Mouse (Mus musculus) right cerebral cortex, adult 2 months (tissue): Measurements from ENCODE around the gene Hoxd12.
A peak's percentile ranks its signal among the peaks of the same experiment; 100 is the strongest.

Source experiments
- DNase-seq, 2 experiments: peaks; one replicate each; pipeline ENCODE4 v3.0.0; 2021 to 2022; ENCODE audit warnings: low spot score in 2 of 2

The Hoxd12 gene

DNA sequence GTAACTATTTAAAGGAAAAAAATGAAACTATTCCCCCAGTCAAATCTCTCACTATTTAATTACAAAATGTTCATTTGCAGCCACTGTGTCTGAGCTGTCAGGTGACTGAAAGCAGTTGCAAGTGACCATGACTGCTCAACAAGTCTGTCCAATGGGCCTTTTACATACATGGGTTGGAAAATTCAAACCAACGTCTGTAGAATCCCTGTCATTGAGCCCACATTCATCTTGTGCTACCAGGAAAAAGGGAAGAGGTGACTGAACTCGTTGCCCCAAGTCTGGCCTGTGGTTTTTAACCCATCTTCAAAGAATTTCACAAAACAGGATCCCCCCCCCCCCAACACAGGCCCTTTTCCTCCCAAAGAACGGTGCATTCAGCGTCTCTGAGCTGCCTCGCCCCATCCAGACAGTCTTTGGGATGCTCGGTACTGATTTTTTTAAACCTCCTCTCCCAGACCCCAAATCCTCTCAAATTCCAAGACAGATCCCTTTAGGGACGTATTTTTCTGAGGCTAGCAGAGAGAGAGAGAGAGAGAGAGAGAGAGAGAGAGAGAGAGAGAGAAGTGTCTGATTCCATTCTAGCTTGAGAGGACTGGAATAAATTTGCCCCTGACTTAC is 21.1 kb downstream of the Hoxd12 start:
- no peak for DNase-seq

DNA sequence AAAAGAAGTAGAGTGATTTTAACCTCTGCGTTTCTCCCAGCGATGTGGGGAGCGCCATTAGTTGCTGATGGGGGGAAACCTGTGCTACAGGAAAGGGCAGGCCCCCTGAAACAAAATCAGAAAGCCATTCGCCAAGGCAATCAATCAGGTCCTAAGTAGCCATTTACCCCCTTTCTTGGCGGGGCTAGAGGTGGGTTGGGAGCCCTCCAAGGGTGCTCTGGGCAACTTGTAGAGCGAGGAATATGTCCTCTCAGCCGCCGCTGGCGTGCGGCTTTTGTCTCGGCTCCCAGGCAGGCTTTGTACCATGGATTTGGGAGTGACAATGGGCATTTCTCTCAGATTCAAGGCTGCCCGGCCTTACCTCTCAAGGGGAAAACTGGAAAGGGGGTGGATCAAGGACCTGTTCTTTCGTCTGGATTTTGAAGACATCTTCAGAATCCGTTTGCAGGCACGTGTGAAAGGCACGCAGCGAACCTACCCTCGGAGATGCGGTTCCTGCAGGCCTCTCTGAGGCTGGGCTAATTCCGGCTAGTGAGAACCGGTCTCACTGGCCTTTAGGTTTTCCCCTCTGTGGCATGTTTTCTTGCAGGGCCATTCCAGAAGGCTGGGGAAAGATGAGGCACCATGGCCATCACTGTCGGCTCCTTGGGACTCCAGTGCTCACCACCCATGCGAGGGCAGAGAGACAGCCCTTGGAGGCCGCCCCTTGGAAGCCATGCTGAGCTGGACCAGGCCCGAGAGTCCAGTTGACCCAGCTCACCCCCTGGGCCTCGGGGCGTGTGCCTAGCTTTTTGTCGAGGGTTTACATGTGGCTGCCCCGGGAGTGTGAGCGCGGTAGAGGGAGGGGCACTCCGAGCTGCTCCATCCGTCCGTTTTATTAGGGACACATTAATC is 21.9 kb downstream of the Hoxd12 start:
- no peak for DNase-seq

DNA sequence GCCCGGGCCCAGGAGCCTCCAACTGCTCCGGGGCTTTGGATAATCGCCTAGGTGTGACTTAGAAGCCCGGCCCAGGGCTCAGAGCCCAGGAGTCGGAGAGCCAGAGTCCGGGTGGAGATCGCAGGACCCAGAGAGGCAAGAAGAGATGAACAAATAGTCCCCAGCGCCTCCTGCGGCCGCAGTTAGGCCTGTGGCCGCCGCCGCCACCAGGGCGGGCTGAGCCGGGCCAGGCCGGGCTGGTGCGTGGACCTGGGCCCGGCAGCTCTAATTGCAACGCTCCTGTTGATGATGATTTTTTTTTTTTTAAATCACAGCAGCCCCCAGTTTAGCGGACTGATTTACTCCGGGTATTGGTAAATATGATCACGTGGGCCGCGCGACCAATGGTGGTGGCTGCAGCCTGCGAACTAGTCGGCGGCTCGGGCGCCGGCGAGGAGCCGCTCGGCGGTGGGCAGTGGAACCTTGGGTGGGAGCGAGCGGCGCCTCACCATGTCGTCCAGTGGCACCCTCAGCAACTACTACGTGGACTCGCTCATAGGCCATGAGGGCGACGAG is 22.8 kb downstream of the Hoxd12 start, which contains the start of gene Hoxd9:
TSS of gene Hoxd9 (plus strand) at position 161 of the 555 bp plus-strand sequence.
- DNase-seq, result no peak

DNA sequence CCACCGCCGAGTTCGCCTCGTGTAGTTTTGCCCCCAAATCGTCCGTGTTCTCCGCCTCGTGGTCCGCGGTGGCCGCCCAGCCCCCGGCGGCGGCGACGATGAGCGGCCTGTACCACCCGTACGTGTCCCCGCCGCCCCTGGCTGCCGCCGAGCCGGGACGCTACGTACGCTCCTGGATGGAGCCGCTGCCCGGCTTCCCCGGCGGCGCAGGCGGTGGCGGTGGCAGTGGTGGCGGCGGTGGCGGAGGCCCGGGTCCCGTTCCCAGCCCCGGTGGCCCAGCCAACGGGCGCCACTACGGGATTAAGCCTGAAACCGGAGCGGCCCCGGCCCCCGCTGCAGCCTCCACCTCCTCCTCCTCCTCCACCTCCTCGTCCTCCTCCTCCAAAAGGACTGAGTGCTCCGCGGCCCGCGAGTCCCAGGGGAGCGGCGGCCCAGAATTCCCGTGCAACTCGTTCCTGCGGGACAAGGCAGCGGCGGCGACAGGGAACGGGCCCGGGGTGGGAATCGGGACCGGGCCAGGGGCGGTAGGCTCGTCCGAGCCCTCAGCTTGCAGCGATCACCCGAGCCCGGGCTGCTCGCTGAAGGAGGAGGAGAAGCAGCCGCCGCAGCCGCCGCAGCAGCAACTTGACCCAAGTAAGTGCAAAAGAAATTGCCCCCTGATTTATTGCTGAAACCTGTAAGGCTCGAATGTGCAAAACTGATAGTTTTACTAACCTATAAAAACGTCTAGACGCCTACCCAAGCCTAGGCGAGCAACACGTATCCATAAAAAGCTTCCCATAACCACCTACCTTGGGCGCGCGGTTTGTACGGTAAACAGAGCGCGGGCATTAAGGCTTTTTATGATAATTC is 23.6 kb downstream of the Hoxd12 start:
- DNase-seq, result no peak

DNA sequence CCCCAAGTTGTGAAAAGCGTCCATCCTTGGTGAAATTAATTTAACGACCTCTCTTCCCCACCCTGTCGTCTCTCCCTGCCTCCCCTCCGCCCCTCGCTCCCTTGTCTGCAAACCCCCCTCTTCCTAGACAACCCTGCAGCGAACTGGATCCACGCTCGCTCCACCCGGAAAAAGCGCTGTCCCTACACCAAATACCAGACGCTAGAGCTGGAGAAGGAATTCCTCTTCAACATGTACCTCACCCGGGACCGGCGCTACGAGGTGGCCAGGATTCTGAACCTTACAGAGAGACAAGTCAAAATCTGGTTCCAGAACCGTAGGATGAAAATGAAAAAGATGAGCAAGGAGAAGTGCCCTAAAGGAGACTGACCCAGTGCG is 24.2 kb downstream of the Hoxd12 start:
- DNase-seq, result no peak

DNA sequence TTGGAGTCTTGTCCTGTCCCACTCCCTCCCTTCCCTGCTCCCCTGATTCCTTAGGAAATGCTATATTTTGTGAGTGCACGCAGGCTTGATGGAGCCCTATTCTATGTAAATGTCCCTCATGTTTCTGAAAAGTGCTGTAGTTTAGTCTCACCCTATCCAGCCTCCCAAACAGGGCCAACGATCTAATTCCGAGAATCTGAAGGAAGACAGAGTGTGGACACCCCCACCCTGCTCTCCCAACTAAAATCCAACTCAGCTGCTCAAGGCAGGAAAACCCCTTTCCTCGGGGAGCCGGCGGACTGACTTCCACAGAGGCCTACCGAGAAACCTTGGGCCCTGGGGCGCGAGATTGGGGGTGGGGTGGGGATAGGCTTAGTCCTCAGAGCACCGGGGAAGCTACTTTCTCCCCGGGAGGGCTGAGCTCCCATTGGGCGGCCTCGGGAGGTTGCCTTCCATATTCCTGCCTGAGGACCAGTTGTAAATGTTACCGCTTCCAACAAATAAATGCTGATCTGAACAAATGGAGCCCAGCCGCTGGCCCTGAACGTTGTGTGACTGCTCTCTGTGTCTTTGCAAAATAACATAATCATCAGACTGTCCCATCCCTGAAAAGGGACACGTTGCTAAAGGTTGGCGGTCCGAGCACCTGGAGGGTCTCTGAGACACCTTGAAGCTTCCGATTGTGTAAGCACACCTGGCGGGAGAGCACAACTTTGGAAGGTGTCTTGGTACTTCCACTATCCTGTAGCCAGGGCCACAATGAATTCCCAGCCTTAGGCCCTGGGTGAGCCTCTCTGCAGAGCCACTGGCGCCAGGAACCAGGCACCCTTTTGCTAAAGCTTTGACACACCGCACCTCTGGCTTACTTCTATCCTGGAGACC is 25.1 kb downstream of the Hoxd12 start:
- no peak for DNase-seq

DNA sequence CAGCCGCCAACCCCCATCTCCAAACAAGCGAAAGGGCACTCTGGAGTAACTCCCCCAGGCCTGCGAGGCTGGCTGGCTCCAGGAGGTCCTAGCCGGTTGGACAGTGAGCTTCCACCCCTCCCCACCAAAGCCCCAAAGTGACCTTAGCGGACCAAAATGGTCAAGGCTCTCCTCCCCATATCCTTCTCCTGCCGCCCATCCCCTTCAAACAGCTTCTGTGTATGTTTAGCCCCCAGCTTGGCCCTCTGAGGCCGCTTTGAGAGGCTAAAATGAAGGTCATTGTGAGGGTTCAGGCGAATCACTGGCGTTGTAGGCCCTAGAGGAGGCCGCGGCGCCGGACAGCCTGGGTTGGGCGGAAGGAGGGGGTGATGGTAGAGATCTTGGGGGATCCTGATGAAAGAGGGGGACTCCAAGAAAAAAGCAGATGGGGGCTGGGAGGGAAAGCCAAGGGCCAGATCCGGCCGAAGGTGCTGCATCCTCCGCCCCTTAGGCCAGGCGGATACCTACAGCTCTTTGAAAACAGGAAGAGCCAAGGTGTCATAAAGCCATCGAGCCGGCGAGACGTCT is 25.8 kb downstream of the Hoxd12 start:
- DNase-seq, result no peak

DNA sequence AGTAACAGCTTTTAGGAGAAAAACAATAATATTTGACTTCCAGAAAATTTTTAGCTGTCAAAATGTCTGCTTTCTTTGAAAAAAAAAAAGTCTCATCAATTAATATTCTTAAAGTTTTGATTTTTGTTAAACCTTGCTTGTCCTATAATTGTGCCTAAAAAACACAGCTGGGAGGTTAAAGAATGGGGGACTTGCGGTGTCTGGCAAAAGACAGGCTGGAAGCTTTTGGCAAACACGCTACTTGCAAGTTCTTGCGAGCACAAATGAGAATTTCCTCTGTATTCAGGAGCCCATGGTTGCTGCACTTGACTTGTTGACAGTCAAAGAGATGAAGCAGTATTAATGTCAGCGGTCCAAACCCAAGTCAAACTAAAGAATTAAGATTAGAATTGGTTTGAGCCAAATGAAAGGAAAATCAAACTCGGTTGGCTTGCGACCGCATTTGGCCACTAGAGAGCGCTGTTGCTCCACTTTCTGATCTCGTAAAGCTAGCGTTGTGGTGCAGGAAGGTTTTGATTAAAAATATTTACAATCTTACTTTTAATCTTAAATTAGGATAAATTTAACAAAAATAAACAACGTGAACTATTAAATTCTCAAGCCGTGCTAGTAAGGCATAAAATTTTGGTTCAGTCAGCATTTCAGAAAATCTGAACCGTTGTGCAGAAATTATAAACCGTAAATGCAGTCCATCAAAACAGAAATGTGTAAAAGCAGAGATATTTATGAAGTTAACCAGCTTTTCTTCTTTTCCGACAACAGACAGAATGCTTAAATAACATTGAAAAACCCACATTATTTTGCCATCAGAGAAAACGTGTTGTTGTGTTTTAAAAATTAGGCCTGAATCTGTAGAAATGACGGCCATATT is 27.4 kb downstream of the Hoxd12 start:
- peak; percentile 84 to 89 for DNase-seq

DNA sequence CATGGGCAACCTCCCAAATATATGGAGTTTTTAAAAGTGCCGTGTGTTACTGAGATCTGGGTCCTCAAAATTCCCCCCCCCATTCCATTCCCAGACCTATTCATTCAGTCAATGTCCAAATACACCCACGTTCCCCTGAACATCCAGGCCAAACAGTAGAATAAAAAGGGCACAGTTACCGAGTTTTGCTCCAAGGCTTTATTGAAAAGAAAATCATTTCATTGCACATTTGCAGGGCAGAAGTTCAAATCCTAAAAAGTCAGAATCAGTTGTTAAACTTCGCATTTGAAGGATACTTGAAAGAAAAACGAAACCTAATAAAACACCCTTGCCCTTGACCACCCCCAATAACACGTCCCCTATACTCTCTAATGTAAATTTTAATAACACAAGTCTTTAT is 28.0 kb downstream of the Hoxd12 start:
- no peak for DNase-seq

DNA sequence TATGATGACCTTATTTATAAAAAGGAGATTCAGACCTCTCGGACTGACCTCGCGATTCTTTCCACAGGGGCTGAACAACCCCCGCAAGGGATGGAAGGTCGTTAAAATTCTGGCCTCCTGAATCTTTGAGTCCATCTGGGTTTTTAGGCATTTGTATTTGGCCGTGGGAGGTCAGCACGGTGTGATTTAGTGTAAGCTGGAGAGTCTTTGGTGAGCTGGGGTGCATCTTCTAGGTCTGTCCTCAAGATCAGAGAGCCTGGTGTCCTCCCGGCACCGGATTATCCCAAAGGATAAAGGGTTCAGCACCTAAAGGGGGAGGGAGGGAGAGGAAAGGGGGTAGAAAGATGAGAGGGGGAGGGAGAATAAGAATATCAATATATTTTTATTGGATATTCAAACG is 28.5 kb downstream of the Hoxd12 start:
- DNase-seq, result no peak

DNA sequence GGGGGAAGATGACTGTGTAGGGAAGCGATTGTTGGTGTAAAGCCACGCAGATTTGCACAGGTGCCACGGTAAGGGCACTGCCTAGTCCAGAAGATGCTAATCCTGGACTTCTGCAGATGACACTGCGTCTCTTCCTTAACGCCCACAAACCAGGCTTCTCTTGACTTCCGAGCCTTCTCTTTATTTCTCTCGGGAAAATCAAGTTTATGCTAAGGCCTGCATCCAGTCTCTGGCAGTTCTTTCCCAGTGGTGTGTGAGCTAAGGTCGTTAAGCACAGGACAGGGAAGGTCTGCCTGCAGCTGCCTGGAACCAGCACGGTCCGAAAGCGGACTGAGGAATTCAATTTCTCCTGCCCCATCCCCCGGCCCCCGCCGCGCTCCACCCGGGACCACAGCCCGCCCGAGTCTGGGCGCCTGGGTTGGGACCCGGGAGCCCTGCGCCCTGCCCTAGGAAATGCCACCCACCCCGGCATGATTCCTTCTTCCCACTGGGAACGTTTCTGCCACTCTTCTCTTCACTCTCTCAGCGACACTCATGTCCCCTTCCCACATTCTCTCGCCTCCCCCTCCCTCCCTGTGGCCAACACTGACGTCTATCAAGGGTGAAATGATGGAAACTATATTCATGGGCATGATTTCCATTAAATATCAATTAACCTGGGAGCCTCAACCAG is 29.0 kb downstream of the Hoxd12 start:
- no peak for DNase-seq

DNA sequence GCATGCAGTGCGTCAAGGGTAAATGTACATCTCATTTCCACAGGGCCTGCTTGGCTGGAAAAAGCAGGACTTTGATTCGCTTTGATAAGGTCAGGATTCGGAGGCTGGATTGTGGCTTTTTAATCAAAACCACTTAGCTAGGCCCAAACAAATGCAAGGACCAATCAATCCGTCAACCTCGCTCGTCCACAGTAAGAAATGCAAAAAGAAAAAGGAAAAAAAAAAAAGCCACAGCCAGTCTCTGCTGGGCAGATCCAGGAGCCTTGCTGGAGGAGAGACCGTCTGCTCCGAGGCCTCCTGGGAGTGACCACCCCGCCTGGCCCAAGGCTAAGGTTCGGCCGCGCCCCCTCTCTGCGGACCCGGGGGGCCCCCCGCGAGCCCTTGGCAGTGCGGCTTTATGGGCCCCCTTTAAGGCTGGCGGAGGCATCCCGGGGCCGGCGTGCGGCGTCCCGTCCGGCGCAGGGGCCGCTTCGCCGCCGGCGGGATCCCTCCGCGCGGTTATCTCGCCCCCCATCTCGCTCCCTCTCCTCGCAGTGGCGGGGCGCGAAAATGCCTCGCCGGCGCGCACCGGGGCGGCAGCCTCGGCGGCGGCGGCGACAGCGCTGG is 29.7 kb downstream of the Hoxd12 start, which contains the start of gene Hoxd8:
TSS of gene Hoxd8 (plus strand) at position 223 of the 606 bp plus-strand sequence.
- DNase-seq, result no peak

DNA sequence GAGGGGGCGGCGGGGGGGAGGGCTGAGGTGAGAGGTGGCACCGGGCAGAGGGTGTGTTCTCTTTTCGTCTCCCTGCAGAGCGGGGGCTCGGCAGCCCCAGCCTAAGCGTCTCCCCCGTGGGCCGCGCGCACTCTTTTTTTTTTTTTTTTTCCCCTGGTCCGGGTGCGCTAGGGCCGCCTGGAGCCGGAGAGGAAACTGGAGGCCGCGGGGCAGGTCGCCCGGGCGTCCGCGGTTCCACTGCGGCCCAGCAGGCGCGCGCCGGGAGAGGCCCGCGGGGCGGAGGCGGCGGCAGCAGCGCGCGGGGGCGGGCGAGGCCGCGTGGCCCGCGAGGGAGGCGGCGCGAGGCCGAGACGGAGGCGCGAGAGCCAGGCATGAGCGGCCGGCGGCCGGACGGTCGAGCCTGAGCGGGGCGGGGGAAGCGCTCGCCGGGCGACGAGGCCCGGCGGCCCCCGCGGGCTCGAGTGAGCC is 30.2 kb downstream of the Hoxd12 start:
- no peak for DNase-seq

DNA sequence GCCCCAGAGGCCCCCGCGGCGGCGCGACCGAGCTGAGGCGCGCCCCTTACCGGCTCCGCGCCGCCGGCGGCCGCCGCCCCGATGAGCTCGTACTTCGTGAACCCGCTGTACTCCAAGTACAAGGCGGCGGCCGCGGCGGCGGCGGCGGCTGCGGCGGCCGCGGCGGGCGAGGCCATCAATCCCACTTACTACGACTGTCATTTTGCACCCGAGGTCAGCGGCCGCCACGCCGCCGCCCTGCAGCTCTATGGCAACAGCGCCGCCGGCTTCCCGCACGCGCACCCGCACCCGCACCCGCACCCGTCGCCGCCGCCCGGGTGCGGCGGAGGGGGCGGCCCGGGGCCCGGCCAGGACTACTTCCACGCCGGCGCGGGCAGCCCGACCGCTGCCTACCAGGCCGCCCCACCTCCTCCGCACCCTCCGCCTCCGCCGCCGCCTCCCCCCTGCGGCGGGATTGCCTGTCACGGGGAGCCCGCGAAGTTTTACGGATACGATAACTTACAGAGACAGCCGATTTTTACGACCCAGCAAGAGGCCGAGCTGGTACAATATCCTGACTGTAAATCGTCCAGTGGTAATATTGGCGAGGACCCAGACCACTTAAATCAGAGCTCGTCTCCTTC is 30.8 kb downstream of the Hoxd12 start:
- DNase-seq, result no peak

DNA sequence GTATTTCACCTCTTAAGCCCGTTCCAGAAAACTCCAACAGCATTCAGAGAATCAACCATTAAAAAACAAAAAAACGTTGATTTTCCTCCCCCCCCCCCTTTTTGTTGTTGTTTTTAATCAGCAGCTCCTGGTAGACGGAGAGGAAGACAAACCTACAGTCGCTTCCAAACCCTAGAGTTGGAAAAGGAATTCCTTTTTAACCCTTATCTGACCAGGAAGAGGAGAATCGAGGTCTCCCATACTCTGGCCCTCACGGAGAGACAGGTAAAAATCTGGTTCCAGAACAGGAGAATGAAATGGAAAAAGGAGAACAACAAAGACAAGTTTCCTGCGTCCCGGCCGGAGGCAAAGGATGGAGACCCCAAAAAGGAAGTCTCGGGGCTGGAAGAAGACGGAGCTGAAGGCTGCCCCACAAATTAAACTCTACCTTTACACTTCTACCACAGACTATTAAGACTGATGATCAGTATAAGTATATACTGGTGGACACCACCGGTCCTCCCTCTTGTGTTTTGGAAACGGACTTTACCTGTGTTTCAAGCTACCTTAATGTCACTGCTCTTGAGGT is 31.7 kb downstream of the Hoxd12 start:
- no peak for DNase-seq

DNA sequence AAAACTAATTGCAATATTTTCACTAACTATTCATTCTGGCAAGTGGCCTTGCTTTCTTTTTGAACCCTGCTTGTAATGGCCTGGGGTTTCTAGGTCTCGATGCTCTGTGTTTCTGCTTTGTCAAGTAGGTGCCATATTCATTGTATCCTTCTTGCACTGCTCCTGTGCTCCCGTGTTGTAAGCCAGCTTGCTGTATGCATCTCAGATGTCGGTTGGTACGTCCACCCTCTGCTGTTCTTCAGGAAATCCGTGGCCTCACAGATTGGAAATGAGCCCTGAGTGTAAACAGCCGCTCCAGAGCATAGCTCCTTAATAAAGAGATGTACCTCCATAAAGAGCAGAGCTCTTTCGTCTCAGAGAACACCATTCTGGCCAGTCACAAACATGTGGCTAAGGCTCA is 32.8 kb downstream of the Hoxd12 start:
- no peak for DNase-seq

DNA sequence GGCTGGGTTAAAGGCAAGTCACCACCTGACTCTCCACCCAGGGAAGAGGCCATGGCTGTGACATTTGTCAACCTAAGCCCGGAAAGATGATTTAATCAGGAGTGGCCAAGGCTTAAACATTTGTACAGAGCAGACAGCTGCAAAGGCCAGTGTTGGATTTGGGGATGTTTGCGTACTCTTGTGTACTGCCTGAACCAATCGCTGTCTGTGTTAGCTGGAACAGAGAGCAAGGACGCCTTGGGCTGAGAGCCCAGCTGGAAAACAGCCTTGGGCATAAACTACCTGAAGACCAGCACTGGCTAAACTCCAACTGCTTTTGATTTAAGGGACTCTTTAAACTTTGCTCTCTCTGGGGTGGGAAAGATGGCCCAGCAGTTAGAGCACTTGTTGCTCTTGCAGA is 33.9 kb downstream of the Hoxd12 start:
- no peak for DNase-seq
